Mouse (Mus musculus) limb, embryonic 15.5 days (tissue): ENCODE measurements around the gene Nav2. TPM values are rescaled to one million over a fixed set of nuclear protein-coding genes. Genes with fewer than 3 reads are reported as not detected.

Source experiments
- ATAC-seq: fragments of 200-750 bp; cut with Nextera tagmentation; 2 replicates; pipeline ENCODE4 v1.8.0; 2017; ENCODE audit warnings: low read depth, moderate TSS enrichment; ENCODE audit not compliant: insufficient number of reproducible peaks, low FRiP score, low TSS enrichment
- H3K27ac ChIP-seq: fragments of 300-500 bp; sonication (generic); 2 replicates; pipeline ENCODE4 v1.5.1; 2015; ENCODE audit warnings: moderate library complexity, mild to moderate bottlenecking, inconsistent platforms
- H3K27me3 ChIP-seq: fragments of 300-500 bp; sonication (generic); 2 replicates; pipeline ENCODE4 v1.6.1; 2015; ENCODE audit warnings: inconsistent platforms
- H3K36me3 ChIP-seq: fragments of 300-500 bp; sonication (generic); 2 replicates; pipeline ENCODE4 v1.6.1; 2015; ENCODE audit warnings: inconsistent platforms
- H3K4me1 ChIP-seq: fragments of 300-500 bp; sonication (generic); 2 replicates; pipeline ENCODE4 v1.6.1; 2015; ENCODE audit warnings: inconsistent platforms
- H3K4me2 ChIP-seq: fragments of 300-500 bp; sonication (generic); 2 replicates; pipeline ENCODE4 v1.6.1; 2015; ENCODE audit warnings: mild to moderate bottlenecking, inconsistent platforms
- H3K4me3 ChIP-seq: fragments of 300-500 bp; sonication (generic); 2 replicates; pipeline ENCODE4 v1.5.1; 2015; ENCODE audit warnings: mild to moderate bottlenecking, inconsistent platforms
- H3K9ac ChIP-seq: fragments of 300-500 bp; sonication (generic); 2 replicates; pipeline ENCODE4 v1.6.1; 2015; ENCODE audit warnings: inconsistent platforms
- H3K9me3 ChIP-seq: fragments of 300-500 bp; sonication (generic); 2 replicates; pipeline ENCODE4 v1.6.1; 2016; ENCODE audit warnings: inconsistent platforms
- WGBS: fragments of 180-500 bp; shearing (Covaris S2); methylation state at CpG from one replicate; pipeline ENCODE4 v1.1.7; 2015; 5-methylcytosine and 5-hydroxymethylcytosine counted together
- polyA plus RNA-seq: library from polyadenylated mRNA; unstranded; fragments of >200 nt; fragmentation: Nextera tagmentation; extraction: Ambion mirVana; gene quantifications from 2 replicates; pipeline ENCODE4 v1.2.1, GENCODE M21; 2015

The Nav2 gene
- polyA plus RNA-seq, 1 experiment from 2014 or later: 17.3 TPM

DNA sequence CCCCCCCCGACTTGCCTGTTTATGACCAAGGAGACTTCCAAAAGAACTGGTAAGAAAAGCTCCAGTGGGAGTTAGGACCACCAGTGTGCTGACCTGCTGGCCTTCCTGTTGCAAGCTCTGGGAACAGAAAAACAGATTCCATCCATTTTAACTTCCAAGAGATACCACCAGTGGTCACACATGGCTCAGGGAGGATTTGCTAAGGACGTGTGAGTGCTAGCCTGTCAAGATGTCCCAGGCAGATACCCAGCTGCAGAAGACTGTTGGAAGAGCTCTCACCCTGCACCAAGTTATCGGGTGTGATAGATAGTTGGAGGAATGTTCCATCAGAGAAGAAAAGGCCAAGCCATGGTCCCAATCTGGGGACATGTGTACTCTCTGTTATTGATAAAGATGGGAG is 633.6 kb downstream of the Nav2 start:
- Histone ChIP-seq H3K9me3 (no peaks in the 10 kb centered on the region), H3K4me3 (no peak overlapping the region), H3K36me3 (peaks cover 4% of the 10 kb centered on the region; the same call in 1 of the 2 replicates), H3K9ac (no peak overlapping the region), H3K4me2 (no peak overlapping the region), H3K4me1 (peaks cover 7% of the 10 kb centered on the region; the same call in 1 of the 2 replicates), H3K27ac (no peak overlapping the region), H3K27me3 (no peaks in the 10 kb centered on the region)
- ATAC-seq: no peak
- 66% methylated on average over 3 of the region's 3 CpGs for WGBS

DNA sequence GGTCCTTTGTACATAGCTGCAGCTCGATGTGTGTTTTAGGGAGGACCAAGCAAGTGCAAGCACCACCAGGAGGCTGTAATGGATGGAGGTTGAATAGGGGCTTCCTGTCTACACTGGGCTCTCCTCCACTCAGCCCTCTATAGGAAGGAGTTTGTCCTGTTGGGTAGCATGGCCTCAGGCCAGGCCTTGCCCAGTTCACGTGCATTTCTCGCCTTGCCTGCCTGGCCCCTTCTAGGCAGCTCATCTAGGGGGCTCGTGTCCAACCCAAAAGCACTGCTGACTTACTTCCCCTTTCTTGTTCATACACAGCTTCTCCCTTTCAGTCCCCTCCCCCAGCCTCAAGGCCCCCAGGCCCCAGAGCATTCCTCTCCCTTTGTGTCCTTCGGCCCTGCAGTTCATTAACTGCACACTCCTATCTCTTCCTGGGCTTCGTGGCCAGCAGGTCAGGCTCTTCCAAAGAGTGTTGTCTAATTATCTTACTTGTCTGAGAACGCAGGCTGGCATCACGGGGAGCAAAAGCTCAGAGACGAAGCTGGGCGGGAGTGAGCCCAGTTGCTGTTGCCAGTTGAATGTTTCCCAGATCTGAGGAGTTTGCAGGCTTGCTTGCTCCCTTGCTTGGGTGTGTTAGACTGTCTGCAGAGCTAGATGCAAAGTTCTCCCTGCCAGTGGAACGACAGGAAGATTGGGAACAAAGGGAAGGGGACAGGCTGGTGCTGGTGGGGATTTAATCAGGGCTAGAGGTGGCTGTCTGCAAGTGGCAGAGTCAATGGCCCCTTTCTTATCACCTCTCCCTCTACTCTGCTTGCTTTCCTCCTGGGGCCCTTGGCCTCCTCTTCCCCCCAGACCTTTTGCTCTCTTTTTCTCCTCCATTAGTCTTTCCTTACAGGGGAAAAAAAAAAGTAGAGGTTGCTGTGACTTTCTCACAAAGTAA is 636.5 kb downstream of the Nav2 start:
- H3K4me2 ChIP-seq: no peak overlapping the region
- no peak overlapping the region for H3K27ac ChIP-seq
- H3K27me3 ChIP-seq: no peaks in the 10 kb centered on the region
- H3K9ac ChIP-seq: no peak overlapping the region
- H3K4me3 ChIP-seq: no peak overlapping the region
- H3K4me1 ChIP-seq: peaks cover 7% of the 10 kb centered on the region; the same call in 1 of the 2 replicates
- peaks cover 17% of the 10 kb centered on the region for H3K36me3 ChIP-seq
- H3K9me3 ChIP-seq: no peaks in the 10 kb centered on the region
- ATAC-seq: no peak
- 39% methylated on average over 11 of the region's 11 CpGs for WGBS

- no peak overlapping the region for H3K27ac ChIP-seq
- H3K36me3 ChIP-seq: peaks cover 17% of the 10 kb centered on the region
- H3K4me1 ChIP-seq: peaks cover 7% of the 10 kb centered on the region; the same call in 1 of the 2 replicates
- no peaks in the 10 kb centered on the region for H3K9me3 ChIP-seq
- no peak overlapping the region for H3K9ac ChIP-seq
- no peak overlapping the region for H3K4me2 ChIP-seq
- no peaks in the 10 kb centered on the region for H3K27me3 ChIP-seq
- 87% methylated on average over 15 of the region's 15 CpGs for WGBS
- ATAC-seq: no peak
- H3K4me3 ChIP-seq: no peak overlapping the region
These were observed 637.2 kb downstream of the Nav2 start for GRCm38 (mm10) chr7:49545706-49546097.

DNA sequence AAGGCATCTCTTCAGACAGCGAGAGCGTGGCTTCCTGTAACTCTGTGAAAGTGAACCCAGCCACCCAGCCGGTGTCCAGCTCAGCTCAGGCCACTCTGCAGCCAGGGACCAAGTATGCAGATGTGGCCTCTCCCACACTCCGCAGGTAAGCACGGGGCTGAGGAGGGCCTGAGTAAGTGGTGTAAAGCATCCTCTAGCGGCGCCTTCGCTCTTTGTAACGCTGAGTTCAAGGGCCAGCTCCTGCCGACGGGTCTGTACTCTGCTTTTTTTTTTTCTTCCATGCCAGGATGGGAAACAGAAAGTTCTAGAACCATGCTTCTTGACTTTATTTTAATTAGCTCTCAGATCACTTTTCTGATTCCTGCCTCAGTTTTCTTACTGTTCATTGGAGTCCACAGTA is 639.9 kb downstream of the Nav2 start:
- no peak overlapping the region for H3K4me3 ChIP-seq
- H3K27me3 ChIP-seq: no peaks in the 10 kb centered on the region
- peaks cover 18% of the 10 kb centered on the region for H3K4me1 ChIP-seq
- peaks cover 17% of the 10 kb centered on the region for H3K36me3 ChIP-seq
- WGBS: 93% methylated on average over 11 of the region's 11 CpGs
- no peak for ATAC-seq
- H3K9ac ChIP-seq: no peak overlapping the region
- no peak overlapping the region for H3K27ac ChIP-seq
- H3K4me2 ChIP-seq: no peak overlapping the region
- no peaks in the 10 kb centered on the region for H3K9me3 ChIP-seq

DNA sequence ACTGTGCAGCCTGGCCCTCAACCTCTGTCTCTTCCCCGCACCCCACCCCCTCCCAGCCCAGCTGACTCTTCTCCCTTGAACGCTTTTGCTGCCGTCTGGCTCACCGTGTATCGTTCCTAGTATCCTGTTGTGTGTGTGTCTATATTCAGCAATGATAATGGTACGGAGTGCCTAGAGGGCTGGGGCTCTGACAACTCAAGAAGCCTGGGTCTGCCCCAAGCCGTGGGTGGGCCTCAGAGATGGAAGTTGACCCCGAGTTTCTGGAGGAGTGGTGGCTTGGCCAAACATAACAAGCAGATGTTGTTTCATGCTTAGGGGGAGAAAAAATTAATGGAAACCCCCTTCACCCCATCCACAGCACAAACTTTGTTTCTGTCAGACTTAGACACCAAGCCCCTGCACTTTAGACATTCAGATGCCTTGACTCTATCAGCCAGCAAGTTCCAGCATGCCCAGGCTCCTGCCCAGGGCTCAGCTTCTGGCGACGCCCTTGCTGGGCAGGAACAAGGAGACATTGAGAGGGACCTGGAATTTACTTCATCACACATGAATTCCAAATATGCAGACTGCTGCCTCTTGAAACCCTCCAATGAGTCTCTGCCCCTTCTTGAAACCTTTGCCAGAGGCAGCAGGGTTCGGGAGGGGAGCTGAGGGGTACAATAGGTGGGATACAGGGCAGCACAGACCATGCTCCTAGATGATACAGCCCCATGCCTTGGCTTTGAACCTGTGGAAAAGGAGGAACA is 644.9 kb downstream of the Nav2 start:
- 35% methylated on average over 11 of the region's 11 CpGs for WGBS
- Histone ChIP-seq H3K36me3 (peaks cover under 1% of the 10 kb centered on the region; the same call in 1 of the 2 replicates), H3K4me2 (no peak overlapping the region), H3K4me3 (no peak overlapping the region), H3K27ac (peak overlapping the region; percentile 79), H3K9ac (no peak overlapping the region), H3K9me3 (no peaks in the 10 kb centered on the region), H3K27me3 (no peaks in the 10 kb centered on the region), H3K4me1 (peaks cover 52% of the 10 kb centered on the region)
- peak; percentile 55; the same call in 1 of the 2 replicates for ATAC-seq

- Histone ChIP-seq H3K4me2 (peak overlapping the region; percentile 17), H3K9me3 (no peaks in the 10 kb centered on the region), H3K27ac (peak overlapping the region; percentile 78), H3K36me3 (no peaks in the 10 kb centered on the region), H3K9ac (no peak overlapping the region), H3K4me1 (peaks cover 60% of the 10 kb centered on the region), H3K27me3 (no peaks in the 10 kb centered on the region), H3K4me3 (peak overlapping the region; percentile 20)
- WGBS: 57% methylated on average over 12 of the region's 12 CpGs
- ATAC-seq: no peak; the same call in 1 of the 2 replicates
These were observed 649.7 kb downstream of the Nav2 start for GRCm38 (mm10) chr7:49558240-49558640.

DNA sequence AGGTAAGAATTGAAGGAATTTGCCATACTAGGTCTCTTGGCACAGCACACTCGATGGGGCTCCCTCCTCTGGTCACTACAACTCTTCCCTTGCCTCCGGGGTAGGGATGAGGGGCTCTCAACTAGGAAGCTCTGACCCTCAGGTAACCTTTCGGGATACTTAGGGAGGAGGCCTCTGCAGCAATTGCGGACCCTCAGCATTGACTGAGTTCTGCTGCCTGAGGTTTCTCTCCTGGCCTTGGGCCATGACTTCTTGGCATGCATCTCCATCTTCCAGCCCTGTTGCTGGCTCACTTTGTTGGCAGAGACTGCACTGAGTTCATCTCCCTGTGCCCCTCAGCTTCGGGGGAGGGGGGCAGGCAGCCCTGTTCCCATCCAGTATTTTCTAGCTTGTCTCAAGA is 650.4 kb downstream of the Nav2 start:
- Histone ChIP-seq H3K27me3 (no peaks in the 10 kb centered on the region), H3K4me3 (peak overlapping the region; percentile 20), H3K36me3 (0 out of 2 replicates have a peak, but pooled peaks cover under 1% of the 10 kb centered on the region), H3K4me2 (peak overlapping the region; percentile 17), H3K9ac (no peak overlapping the region), H3K9me3 (no peaks in the 10 kb centered on the region), H3K4me1 (peaks cover 53% of the 10 kb centered on the region), H3K27ac (peak overlapping the region; percentile 70; the same call in 1 of the 2 replicates)
- 46% methylated on average over 5 of the region's 5 CpGs for WGBS
- peak; percentile 46; the same call in 1 of the 2 replicates for ATAC-seq

DNA sequence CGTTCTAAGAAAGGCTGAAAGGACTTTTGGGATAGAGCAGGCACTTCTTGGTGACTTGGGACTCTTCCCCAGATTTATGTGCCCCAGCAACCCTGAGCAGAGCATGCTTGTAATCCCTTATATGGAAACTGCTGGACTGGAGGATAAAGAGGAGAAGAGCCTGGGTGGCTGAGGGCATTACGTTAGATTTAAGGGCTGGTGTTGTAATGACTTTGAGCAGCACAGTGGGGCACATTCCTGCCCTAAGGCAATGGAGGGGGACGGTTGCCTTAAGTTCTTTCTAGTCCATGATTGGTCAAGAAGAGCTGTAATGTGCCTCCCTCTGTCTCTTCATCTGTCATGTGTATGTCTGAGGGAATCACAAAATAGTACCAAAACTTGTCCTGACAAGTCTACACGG is 651.5 kb downstream of the Nav2 start:
- no peak overlapping the region for H3K4me2 ChIP-seq
- peak overlapping the region; percentile 20; the same call in 1 of the 2 replicates for H3K4me3 ChIP-seq
- WGBS: 44% methylated on average over 4 of the region's 4 CpGs
- no peaks in the 10 kb centered on the region for H3K9me3 ChIP-seq
- peaks cover 44% of the 10 kb centered on the region for H3K4me1 ChIP-seq
- peaks cover 7% of the 10 kb centered on the region; the same call in 1 of the 2 replicates for H3K36me3 ChIP-seq
- H3K27me3 ChIP-seq: no peaks in the 10 kb centered on the region
- peak overlapping the region; percentile 70; the same call in 1 of the 2 replicates for H3K27ac ChIP-seq
- ATAC-seq: no peak
- H3K9ac ChIP-seq: no peak overlapping the region

DNA sequence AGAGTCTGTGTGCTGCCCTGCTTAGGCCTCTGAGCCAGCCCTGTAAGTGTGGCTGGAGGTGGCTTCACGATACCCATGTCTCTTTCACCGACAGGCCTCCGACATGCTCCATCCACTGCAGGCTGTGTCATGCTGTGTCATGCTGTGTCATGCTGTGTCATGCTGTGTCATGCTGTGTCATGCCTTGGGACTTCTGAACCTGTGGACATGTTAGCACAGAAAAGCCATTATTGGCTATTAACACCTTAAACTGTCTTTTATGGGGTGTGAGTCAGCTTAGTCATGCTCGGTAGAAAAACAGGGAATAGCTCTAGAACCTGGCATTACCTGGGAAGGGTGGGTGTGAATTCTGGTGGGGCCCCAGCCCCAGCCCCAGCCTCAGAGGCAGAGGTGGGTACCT is 653.9 kb downstream of the Nav2 start:
- ATAC-seq: no peak
- no peaks in the 10 kb centered on the region for H3K9me3 ChIP-seq
- H3K27me3 ChIP-seq: no peaks in the 10 kb centered on the region
- no peak overlapping the region for H3K27ac ChIP-seq
- H3K36me3 ChIP-seq: peaks cover 22% of the 10 kb centered on the region; the same call in 1 of the 2 replicates
- no peak overlapping the region for H3K9ac ChIP-seq
- WGBS: 75% methylated on average over 4 of the region's 4 CpGs
- no peak overlapping the region for H3K4me3 ChIP-seq
- no peak overlapping the region for H3K4me2 ChIP-seq
- H3K4me1 ChIP-seq: peaks cover 40% of the 10 kb centered on the region

- no peak overlapping the region for H3K9ac ChIP-seq
- no peak for ATAC-seq
- peaks cover 36% of the 10 kb centered on the region for H3K4me1 ChIP-seq
- no peak overlapping the region for H3K4me2 ChIP-seq
- peaks cover 24% of the 10 kb centered on the region; the same call in 1 of the 2 replicates for H3K36me3 ChIP-seq
- no peak overlapping the region for H3K27ac ChIP-seq
- no peak overlapping the region for H3K4me3 ChIP-seq
- 83% methylated on average over 8 of the region's 8 CpGs for WGBS
- no peaks in the 10 kb centered on the region for H3K27me3 ChIP-seq
- no peaks in the 10 kb centered on the region for H3K9me3 ChIP-seq
These were observed 654.3 kb downstream of the Nav2 start for GRCm38 (mm10) chr7:49562851-49563250.

DNA sequence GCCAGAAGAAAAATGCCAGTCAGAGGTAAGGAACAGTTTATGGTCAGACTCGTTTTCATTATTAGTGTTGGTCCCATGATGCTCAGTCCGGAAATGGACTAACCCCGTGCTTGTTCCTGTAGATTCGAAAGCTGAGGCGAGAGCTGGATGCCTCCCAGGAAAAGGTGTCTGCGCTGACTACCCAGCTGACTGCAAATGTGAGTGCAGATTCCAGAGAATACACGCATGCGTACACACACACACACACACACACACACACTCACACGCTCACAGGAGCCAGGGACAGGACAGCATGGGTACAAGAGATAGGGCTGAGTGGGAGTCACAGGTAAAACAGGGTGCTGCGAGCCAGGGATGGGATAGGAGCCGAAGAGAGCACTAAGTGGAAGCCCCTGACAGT is 656.6 kb downstream of the Nav2 start:
- no peak overlapping the region for H3K27ac ChIP-seq
- H3K9me3 ChIP-seq: no peaks in the 10 kb centered on the region
- H3K27me3 ChIP-seq: no peaks in the 10 kb centered on the region
- no peak overlapping the region for H3K4me3 ChIP-seq
- H3K4me1 ChIP-seq: peaks cover 16% of the 10 kb centered on the region; the same call in 1 of the 2 replicates
- no peak for ATAC-seq
- H3K36me3 ChIP-seq: peaks cover 26% of the 10 kb centered on the region
- H3K9ac ChIP-seq: no peak overlapping the region
- no peak overlapping the region for H3K4me2 ChIP-seq
- 78% methylated on average over 11 of the region's 11 CpGs for WGBS
